Mouse (Mus musculus) embryonic facial prominence, embryonic 11.5 days (tissue): ENCODE results near the gene Polrmt. TPM values are rescaled to one million over a fixed set of nuclear protein-coding genes. Genes with fewer than 3 reads are reported as not detected.

Experiments
- ATAC-seq: fragments of 200-750 bp; cut with Nextera tagmentation; replicated peaks from 2 replicates; pipeline ENCODE4 v1.8.0; 2017; ENCODE audit warnings: low read depth; ENCODE audit not compliant: insufficient number of reproducible peaks, low FRiP score, low TSS enrichment
- DNase-seq: peaks from one replicate; pipeline ENCODE4 v3.0.0-alpha.2; 2015; ENCODE audit warnings: low spot score
- H3K27ac ChIP-seq: fragments of 300-500 bp; sonication (generic); replicated peaks from 2 replicates; pipeline ENCODE4 v1.5.1; 2014; ENCODE audit warnings: mild to moderate bottlenecking, low read depth, low read length, control low read depth
- H3K27me3 ChIP-seq: fragments of 300-500 bp; sonication (generic); 2 replicates; pipeline ENCODE4 v1.6.1; 2014; ENCODE audit warnings: mild to moderate bottlenecking, low read length, moderate library complexity, mixed read lengths; ENCODE audit not compliant: control insufficient read depth, insufficient read depth
- H3K36me3 ChIP-seq: fragments of 300-500 bp; sonication (generic); replicated peaks from 2 replicates; pipeline ENCODE4 v1.6.1; 2014; ENCODE audit warnings: low read depth, mild to moderate bottlenecking, low read length, moderate library complexity, mixed read lengths; ENCODE audit not compliant: control insufficient read depth, insufficient read depth
- H3K4me1 ChIP-seq: fragments of 300-500 bp; sonication (generic); 2 replicates; pipeline ENCODE4 v1.6.1; 2014; ENCODE audit warnings: low read length, mixed read lengths; ENCODE audit not compliant: control insufficient read depth, insufficient read depth
- H3K4me2 ChIP-seq: fragments of 300-500 bp; sonication (generic); 2 replicates; pipeline ENCODE4 v1.6.1; 2014; ENCODE audit warnings: low read depth, mild to moderate bottlenecking, control low read depth, low read length, moderate library complexity
- H3K4me3 ChIP-seq: fragments of 300-500 bp; sonication (generic); 2 replicates; pipeline ENCODE4 v1.5.1; 2014; ENCODE audit warnings: low read depth, low read length, control low read depth
- H3K9ac ChIP-seq: fragments of 300-500 bp; sonication (generic); replicated peaks from 2 replicates; pipeline ENCODE4 v1.6.1; 2014; ENCODE audit warnings: mild to moderate bottlenecking, control low read depth, low read length
- H3K9me3 ChIP-seq: fragments of 300-500 bp; sonication (generic); replicated peaks from 2 replicates; pipeline ENCODE4 v1.6.1; 2016; ENCODE audit warnings: mild to moderate bottlenecking, low read length, inconsistent platforms, mixed read lengths; ENCODE audit not compliant: control insufficient read depth
- WGBS: fragments of 180-500 bp; shearing (Covaris S2); extraction: QIAGEN DNeasy Blood & Tissue Kit; methylation state at CpG from one replicate; pipeline ENCODE4 v1.1.7; 2014; 5-methylcytosine and 5-hydroxymethylcytosine counted together
- polyA plus RNA-seq: library from polyadenylated mRNA; unstranded; fragments of >200 nt; fragmentation: Nextera tagmentation; extraction: Ambion mirVana; gene quantifications from 2 replicates; pipeline ENCODE4 v1.2.1, GENCODE M21; 2014

The Polrmt gene
- polyA plus RNA-seq, 1 experiment from 2014 or later: 30.5 TPM

DNA sequence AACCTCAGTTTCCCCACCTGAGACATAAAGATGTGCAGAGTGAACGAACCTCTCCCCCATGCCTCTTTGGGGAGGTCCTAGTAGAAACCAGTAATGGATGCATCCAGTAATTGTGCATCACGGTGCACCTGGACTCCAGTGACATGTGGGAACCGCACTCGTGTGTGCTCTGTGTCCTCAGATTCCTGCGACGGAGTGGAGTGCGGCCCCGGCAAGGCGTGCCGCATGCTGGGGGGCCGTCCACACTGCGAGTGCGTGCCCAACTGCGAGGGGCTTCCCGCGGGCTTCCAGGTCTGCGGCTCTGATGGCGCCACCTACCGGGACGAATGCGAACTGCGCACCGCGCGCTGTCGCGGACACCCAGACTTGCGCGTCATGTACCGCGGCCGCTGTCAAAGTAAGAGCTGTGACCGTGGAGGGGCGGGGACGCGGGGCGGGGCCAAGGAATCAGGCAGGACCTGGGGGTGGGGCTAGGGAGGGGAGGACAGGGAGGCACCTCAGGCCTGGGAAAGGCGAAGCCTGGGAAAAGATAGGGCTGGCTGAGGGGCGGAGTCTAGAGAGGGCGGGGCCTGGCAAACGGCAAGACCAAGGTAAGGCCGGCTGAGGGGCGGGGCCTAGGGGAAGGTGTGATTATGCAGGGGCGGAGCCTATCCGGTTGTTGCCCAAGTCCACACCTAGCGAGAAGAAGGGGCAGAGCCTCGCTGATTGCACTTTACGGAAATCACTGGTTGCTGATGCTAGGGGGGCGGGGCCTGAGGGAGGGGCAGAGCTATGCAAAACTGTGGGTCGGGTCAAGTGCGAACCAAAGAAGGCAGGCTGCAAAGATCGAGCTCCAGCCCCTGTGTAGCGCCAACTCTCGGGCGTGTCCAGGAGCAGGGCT is 33.6 kb upstream of the Polrmt start:
- peak overlapping the region; percentile 33 for H3K4me3 ChIP-seq
- H3K27me3 ChIP-seq: peaks cover 14% of the 10 kb centered on the region; the same call in 1 of the 2 replicates
- WGBS: 1% methylated on average over 54 of the region's 55 CpGs
- no peaks in the 10 kb centered on the region for H3K9me3 ChIP-seq
- peak overlapping the region; percentile 71 for H3K4me2 ChIP-seq
- H3K36me3 ChIP-seq: no peaks in the 10 kb centered on the region
- peak; percentile 93 for DNase-seq
- peak; percentile 86 for ATAC-seq
- no peak overlapping the region for H3K27ac ChIP-seq
- H3K4me1 ChIP-seq: peaks cover 3% of the 10 kb centered on the region; the same call in 1 of the 2 replicates
- H3K9ac ChIP-seq: no peak overlapping the region

DNA sequence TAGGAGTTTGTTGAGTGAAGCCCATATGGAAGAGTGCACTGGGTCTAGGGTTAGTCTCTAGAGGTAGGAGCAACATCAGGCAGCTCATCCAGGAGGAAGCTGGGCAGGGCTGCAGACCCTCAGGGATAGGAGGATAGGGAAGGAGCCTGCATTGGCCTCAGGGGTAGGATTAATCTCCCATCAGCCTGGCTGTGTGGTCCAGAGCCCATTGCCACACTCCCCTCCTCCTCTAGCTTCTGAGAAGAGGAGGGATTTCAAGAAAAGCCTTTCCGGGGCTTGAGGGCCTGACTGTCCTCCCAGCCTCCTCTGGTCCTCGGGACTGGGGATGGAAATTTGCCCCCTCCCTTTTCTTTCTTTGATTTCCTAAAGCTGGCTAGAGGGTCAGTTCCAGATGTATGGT is 32.8 kb upstream of the Polrmt start:
- H3K9ac ChIP-seq: no peak overlapping the region
- peaks cover 14% of the 10 kb centered on the region; the same call in 1 of the 2 replicates for H3K27me3 ChIP-seq
- H3K36me3 ChIP-seq: no peaks in the 10 kb centered on the region
- no peak for DNase-seq
- H3K4me1 ChIP-seq: peaks cover 3% of the 10 kb centered on the region; the same call in 1 of the 2 replicates
- ATAC-seq: no peak
- H3K4me2 ChIP-seq: no peak overlapping the region
- H3K4me3 ChIP-seq: no peak overlapping the region
- WGBS: 23% methylated on average over 2 of the region's 2 CpGs
- no peak overlapping the region for H3K27ac ChIP-seq
- no peaks in the 10 kb centered on the region for H3K9me3 ChIP-seq

DNA sequence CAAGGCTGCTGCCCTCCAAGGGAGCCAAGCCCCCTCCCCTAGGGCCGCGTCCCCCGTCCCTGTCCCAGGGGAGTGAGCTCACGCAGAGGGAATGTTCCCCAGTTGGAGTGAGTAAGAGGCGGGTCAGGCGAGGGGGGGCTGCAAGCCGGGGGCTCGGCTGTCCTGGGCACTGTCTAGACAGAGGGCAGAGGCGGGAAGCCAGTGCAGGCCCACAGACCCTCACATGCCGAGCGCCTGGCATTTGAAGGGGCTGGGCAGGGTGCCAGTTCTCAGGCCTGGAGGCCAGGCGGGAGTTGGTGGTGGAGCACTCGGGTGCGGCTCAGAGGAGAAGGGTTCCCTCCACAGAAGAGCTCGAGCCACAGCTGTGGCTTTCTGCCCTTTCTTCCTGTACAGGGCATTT is 31.6 kb upstream of the Polrmt start:
- peaks cover 14% of the 10 kb centered on the region; the same call in 1 of the 2 replicates for H3K27me3 ChIP-seq
- H3K4me2 ChIP-seq: no peak overlapping the region
- H3K4me3 ChIP-seq: no peak overlapping the region
- ATAC-seq (no peak), DNase-seq (no peak)
- H3K9me3 ChIP-seq: no peaks in the 10 kb centered on the region
- peaks cover 3% of the 10 kb centered on the region; the same call in 1 of the 2 replicates for H3K4me1 ChIP-seq
- H3K27ac ChIP-seq: no peak overlapping the region
- no peak overlapping the region for H3K9ac ChIP-seq
- 23% methylated on average over 15 of the region's 15 CpGs for WGBS
- no peaks in the 10 kb centered on the region for H3K36me3 ChIP-seq

- Histone ChIP-seq H3K36me3 (no peaks in the 10 kb centered on the region), H3K9me3 (no peaks in the 10 kb centered on the region), H3K4me1 (peaks cover 3% of the 10 kb centered on the region; the same call in 1 of the 2 replicates), H3K27me3 (peaks cover 13% of the 10 kb centered on the region; the same call in 1 of the 2 replicates), H3K27ac (no peak within 1 kb of the TSS), H3K9ac (peak within 1 kb of the TSS; percentile 41), H3K4me3 (peak within 1 kb of the TSS; percentile 30), H3K4me2 (peak within 1 kb of the TSS; percentile 50)
- DNase-seq (peak; percentile 54), ATAC-seq (no peak)
- WGBS: 1% methylated on average over 29 of the region's 39 CpGs
Observed at GRCm38 (mm10) chr10:79777103-79777531, 30.7 kb upstream of the Polrmt start, which contains the start of gene Fstl3. Gene Fstl3, plus strand, starts transcription at chr10:79777272.

DNA sequence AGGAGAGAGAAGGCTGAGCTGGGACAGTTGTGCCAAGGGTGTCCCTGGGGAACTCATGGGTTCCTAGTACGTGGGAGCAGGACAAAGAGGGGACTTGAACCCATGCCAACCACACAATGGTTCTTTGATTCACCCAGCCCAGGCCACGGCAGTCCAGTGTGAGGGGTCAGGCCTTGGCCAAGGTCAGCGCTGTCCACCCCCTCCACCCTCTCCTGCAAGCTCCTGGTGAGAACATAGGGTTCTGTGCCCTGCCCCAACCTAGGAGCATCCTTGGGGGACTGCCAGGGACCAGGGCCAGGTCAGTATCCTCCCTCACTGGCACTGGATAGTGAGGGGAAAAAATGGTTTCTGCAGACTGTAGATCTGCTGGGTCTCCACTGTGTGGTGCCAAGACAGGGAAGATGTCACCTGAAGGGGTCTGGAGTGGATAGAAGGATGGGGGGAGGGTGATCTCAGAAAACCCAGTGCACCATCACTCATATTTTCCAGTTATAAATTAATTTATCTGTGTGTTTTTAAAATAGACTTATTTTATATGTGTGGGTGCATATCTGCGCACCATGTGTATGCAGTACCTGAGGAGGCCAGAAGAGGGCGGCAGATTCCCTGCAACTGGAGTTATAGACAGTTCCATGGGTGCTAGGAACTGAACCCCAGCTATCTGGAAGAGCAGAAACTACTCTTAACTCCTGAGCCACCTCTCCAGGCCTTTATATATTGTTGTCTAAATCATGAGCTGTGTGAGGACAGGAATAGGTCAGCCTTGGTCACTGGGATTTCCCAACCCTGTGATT is 28.3 kb upstream of the Polrmt start:
- Histone ChIP-seq H3K9ac (no peak overlapping the region), H3K4me2 (no peak overlapping the region), H3K27ac (no peak overlapping the region), H3K4me1 (peaks cover 3% of the 10 kb centered on the region; the same call in 1 of the 2 replicates), H3K36me3 (no peaks in the 10 kb centered on the region), H3K27me3 (peaks cover 10% of the 10 kb centered on the region; the same call in 1 of the 2 replicates), H3K4me3 (no peak overlapping the region), H3K9me3 (no peaks in the 10 kb centered on the region)
- WGBS: 71% methylated on average over 5 of the region's 5 CpGs
- no peak for ATAC-seq
- no peak for DNase-seq

GRCm38 (mm10) chr10:79773208-79773607 is 26.8 kb upstream of the Polrmt start:
- ATAC-seq (no peak), DNase-seq (no peak)
- Histone ChIP-seq H3K27ac (no peak overlapping the region), H3K36me3 (no peaks in the 10 kb centered on the region), H3K4me1 (peaks cover 3% of the 10 kb centered on the region; the same call in 1 of the 2 replicates), H3K27me3 (peaks cover 7% of the 10 kb centered on the region; the same call in 1 of the 2 replicates), H3K9ac (no peak overlapping the region), H3K4me3 (no peak overlapping the region), H3K9me3 (no peaks in the 10 kb centered on the region), H3K4me2 (no peak overlapping the region)
- 79% methylated on average over 2 of the region's 2 CpGs for WGBS

GRCm38 (mm10) chr10:79772320-79772719 is 25.9 kb upstream of the Polrmt start:
- DNase-seq (no peak), ATAC-seq (no peak)
- no peak overlapping the region for H3K27ac ChIP-seq
- no peaks in the 10 kb centered on the region for H3K36me3 ChIP-seq
- H3K4me3 ChIP-seq: no peak overlapping the region
- H3K9ac ChIP-seq: no peak overlapping the region
- no peaks in the 10 kb centered on the region for H3K9me3 ChIP-seq
- WGBS: 95% methylated on average over 3 of the region's 3 CpGs
- H3K4me2 ChIP-seq: no peak overlapping the region
- H3K4me1 ChIP-seq: peaks cover 4% of the 10 kb centered on the region; the same call in 1 of the 2 replicates
- H3K27me3 ChIP-seq: no peaks in the 10 kb centered on the region
